ENCODE assay signal across 20 mouse cellular contexts in genomic region chr6:142910721-142911120, GRCm38 (mm10).
"Had no signal": no experiment of that assay in that cellular context is flagged by ENCODE, and none has a peak within 500 bp of the region (broad histone marks: within the 10 kb centered on the region; RNA-seq: fewer than 3 reads in every experiment).

No protein-coding gene starts in this region.

- H3K4me2 ChIP-seq: intestine, embryonic 15.5 days; kidney, embryonic 15.5 days; limb, embryonic 12.5 days; limb, embryonic 15.5 days; liver, embryonic 11.5 days; lung, embryonic 14.5 days; midbrain, embryonic 12.5 days; midbrain, embryonic 15.5 days; neural tube, embryonic 12.5 days; neural tube, embryonic 15.5 days had no signal

- ATAC-seq: intestine, embryonic 15.5 days; liver, postnatal 0 days; lung, postnatal 0 days; midbrain, embryonic 15.5 days had no signal

- H3K27me3 ChIP-seq: intestine, embryonic 15.5 days; kidney, embryonic 15.5 days; limb, embryonic 12.5 days; limb, embryonic 15.5 days; midbrain, embryonic 12.5 days; midbrain, embryonic 15.5 days; neural tube, embryonic 12.5 days; neural tube, embryonic 15.5 days had no signal

- H3K4me1 ChIP-seq: intestine, embryonic 15.5 days; limb, embryonic 15.5 days; midbrain, embryonic 15.5 days had no signal

- H3K9me3 ChIP-seq: intestine, embryonic 15.5 days; kidney, embryonic 15.5 days; limb, embryonic 12.5 days; limb, embryonic 15.5 days; midbrain, embryonic 12.5 days; midbrain, embryonic 15.5 days; neural tube, embryonic 12.5 days; neural tube, embryonic 15.5 days had no signal

- DNase-seq: kidney, adult 11 months; kidney, adult 8-10 months; kidney, postnatal 10 days; kidney, postnatal 36 days; left cerebral cortex, postnatal 4 days; liver, postnatal 0 days; lung, embryonic 14.5 days; right cerebral cortex, postnatal 25 days had no signal

- H3K36me3 ChIP-seq: intestine, embryonic 15.5 days; kidney, embryonic 15.5 days; limb, embryonic 12.5 days; limb, embryonic 15.5 days had no signal

- H3K27ac ChIP-seq: intestine, embryonic 15.5 days; kidney, embryonic 15.5 days; limb, embryonic 12.5 days; limb, embryonic 15.5 days; liver, embryonic 14.5 days; macrophage; midbrain, embryonic 12.5 days; midbrain, embryonic 15.5 days; neural tube, embryonic 12.5 days; neural tube, embryonic 15.5 days had no signal

- H3K4me3 ChIP-seq: intestine, embryonic 15.5 days; kidney, embryonic 15.5 days; limb, embryonic 12.5 days; limb, embryonic 15.5 days; midbrain, embryonic 12.5 days; midbrain, embryonic 15.5 days; neural tube, embryonic 12.5 days; neural tube, embryonic 15.5 days had no signal

- H3K9ac ChIP-seq: intestine, embryonic 15.5 days; kidney, embryonic 15.5 days; limb, embryonic 12.5 days; limb, embryonic 15.5 days; liver, embryonic 14.5 days; liver, postnatal 0 days; lung, embryonic 14.5 days; midbrain, embryonic 12.5 days; midbrain, embryonic 15.5 days; neural tube, embryonic 12.5 days; neural tube, embryonic 15.5 days had no signal
